Mouse (Mus musculus): ENCODE results near the gene Fut4.
"Not testable (repeated sequence)": the region's sequence is repeated elsewhere in the genome, so short reads cannot be mapped to it uniquely, and the experiment has no call there.

The Fut4 gene

DNA sequence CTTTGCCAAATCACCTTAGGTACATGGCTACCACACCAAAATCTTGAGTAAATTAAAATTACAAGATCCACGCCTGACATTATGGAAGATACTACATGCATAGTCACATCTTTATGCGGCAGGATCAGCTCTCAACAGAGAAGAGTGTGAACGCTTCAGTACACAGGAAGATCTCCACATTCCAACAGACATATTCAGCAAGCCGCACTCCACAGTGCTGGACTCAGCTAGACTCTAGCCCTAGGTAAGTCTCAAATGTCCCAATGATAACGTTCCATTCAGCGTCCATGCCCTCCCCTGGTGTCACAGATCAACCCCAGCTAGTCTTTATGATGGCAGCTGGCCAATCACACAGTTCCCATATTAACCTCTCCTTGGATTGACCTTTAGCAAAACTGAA lies 26.2 kb downstream of the Fut4 start:
- no peak for DNase-seq (ENCODE audit: low spot score in 2 of 2)

DNA sequence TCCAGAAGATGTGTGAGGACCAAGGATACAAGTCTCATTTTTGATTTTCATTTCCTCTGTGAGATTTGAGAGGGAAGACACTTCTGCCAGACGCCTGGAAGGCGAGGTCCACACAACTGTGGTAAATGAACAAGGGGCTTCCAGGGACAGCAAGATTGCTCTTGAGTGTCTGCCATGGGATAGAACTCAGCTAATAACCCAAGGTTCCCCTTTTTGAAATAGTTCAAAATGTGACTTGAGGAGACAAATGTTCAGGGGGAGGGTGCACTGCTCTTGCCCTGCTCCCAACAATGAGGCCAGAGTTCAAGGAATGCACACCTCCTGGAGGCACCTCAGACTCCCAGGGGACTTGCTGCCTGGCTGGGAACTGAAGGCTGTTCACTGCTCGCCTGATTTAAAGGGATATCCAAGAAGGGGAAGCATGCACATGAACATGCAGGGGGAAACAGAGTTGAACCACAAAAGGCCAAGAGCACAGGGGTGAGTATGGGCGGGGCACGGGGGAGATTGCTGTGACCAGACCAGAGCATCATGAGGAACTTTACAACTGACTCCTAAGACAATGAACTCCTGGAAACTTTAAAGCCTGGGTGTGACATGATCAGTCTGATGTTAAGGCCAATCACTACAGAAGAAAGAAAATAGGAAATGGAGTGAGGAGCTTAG lies 27.3 kb downstream of the Fut4 start:
- DNase-seq (ENCODE audit: low spot score in 2 of 2) = no peak

DNA sequence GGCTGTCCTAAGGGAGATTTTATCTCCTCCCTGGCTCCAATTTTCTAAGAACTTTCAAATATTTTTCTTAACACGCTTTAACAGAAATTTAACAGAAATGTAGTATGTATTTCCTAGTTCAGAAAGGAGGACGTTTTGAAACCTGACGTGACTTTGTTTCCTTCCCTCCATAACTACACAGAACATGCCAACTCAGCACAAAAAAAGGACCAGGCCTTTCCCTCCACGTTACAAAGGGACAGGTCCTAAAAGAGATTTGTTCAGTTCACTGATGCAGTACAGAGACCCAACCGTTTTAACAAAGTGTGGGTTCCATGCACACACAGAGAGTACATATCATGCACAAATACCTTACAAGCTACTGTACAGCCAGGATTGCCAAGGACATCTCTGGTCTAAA lies 30.6 kb downstream of the Fut4 start:
- no peak for DNase-seq (ENCODE audit: low spot score in 2 of 2)

DNA sequence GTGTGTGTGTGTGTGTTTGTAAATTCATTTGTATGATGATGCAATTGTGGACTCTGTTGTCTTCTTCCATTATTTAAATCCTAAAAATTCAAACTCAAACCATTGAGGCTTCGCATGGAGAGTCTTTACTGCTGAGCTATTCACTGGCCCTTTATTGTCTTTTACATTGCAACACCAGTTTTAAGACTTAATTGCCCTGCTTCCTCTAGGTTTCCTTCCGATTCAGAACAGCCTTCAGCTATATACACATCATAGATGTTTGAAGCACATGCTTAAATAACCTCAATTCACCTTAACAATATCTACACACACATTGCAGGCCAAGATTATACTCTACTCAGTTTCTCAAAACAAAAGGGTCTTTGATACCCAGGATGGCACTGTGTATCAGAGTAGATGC lies 31.8 kb downstream of the Fut4 start:
- no peak for DNase-seq (ENCODE audit: low spot score in 2 of 2)

DNA sequence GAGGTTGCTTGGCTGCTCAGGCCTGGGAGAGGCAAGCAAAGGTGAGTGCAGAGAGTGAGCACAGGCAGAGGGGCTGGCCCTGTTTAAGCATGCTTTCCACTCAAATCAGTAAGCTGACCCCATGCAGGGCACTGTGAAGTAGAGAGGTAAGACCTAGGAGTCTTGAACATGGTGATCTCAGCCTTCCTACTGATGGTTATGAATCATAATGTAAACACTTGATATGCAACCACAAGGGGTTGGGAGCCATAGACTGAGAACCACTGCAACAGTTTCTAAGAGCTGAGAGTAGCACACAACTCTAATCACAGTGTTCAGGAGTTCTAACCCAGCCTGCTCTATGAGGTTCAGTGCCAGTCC lies 33.9 kb downstream of the Fut4 start:
- no peak for DNase-seq (ENCODE audit: low spot score in 2 of 2)

DNA sequence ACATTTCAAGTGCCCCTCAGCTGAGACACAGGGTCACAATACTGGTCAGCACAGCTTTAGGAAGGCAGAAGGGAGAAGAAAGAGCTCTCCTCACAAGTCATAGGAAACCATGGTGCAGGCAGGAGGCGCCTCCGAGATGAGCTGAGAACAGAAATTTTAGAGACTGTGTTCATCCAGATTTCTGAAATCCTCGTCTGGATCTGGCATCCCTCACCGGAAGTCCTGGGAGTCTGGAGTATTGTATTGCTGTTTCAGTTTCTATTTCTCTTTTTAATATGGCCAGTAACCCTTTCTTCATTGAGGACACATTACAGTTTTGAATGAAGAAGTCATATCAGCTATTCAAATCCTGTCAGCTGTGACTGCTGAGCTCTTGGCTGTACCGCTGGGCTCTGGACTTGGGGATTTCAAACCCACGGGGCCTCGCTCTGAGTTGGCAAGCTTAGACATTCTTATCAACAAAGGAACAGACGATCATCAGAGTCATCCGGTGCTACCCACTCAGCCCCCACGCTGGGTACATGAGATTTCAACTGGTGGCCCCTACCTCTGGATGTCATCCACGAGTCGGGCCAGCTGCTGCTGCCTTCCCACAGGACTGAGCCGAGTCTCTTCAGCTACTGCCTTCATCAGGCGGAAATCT lies 34.4 kb downstream of the Fut4 start:
- DNase-seq (ENCODE audit: low spot score in 2 of 2) = no peak

DNA sequence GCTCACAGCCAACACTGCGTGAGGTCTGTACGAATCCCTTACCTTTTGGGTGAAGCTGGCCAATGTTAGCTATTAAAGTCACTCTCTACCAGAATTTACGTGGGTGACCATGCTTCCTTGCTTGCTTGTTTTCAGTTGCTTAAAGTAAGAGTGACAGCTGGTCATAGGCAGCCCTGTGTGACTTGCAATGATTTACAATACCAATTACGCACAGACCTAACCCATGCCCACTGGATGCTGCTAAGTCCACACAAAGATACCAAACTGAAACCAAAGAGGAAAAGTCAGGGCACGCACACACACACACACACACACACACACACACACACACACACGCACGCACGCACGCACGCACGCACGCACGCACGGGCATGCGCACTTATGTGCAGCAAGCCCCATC lies 36.9 kb downstream of the Fut4 start:
- DNase-seq (ENCODE audit: low spot score in 2 of 2) = no peak

DNA sequence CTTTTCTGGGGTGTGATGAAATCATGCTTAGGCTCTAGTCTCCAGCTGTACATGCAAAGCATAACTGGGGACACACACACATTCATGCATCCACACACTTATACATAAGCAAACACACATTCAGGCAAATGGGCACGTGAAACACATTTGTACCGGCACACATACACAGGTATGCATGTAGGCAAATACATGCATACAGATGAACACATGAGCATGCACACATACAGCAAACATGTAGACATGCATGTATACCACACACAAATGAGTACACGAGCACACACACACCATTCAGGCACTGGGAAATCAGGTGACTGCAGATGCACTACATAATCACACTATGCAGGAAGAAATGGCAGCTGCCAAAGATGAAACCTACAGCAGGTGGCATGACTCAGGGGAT lies 41.3 kb downstream of the Fut4 start:
- DNase-seq (ENCODE audit: low spot score in 2 of 2) = no peak

DNA sequence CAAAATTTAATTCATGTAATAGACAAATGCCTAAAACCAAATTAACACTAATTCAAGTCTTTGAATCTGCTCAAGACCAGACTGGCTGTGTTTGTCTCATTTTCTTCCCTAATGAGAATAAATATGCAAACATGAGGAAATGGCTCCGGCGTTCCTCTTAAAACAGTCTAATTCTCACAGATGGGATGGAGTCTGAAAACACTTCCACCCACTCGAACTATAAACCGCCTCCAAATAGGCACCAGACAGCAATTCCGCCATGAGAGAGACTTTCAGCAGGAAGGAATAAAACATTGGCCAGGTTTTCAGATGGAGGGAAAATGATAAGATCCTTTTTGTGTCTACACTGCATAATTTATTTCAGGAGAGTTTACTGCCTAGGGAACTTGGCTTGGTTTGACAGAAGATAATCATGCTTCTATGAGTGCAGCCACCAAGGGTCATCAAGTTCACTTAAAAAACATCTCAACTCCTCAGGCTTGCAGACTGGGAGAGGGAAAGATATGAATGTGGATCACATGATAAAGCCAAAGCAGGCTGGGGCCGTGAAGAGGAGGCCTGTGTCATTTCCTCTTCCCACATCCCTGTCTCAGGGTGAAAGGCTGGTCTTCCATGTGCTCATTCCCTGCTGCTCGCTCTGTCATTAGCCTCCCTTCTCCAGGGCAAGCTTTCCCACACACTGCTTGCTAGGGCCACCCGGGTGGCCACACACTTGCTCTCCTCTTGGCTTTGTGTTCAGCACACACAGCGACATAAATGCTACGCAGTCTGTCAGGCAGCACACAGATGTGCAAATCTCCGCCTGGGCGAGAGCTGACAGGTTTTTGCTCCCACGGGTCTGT lies 46.7 kb downstream of the Fut4 start:
- no peak for DNase-seq (ENCODE audit: low spot score in 2 of 2)

DNA sequence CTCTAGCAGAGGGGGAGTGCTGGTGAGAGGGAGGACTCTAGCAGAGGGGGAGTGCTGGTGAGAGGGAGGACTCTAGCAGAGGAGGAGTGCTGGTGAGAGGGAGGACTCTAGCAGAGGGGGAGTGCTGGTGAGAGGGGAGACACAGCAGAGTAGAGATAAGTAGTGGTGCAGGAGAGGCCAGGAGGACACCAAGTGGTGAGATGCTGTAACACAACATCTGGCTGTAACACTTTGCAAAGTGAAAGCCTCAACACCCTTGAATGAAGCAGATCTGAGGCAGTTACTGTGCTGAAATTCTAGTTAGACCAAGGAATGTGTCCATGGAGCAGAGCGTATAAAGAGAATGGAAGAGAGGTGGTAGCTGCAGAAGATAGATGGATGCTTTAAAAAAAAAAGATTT lies 51.4 kb downstream of the Fut4 start:
- not testable (repeated sequence) for DNase-seq (ENCODE audit: low spot score in 2 of 2)

DNA sequence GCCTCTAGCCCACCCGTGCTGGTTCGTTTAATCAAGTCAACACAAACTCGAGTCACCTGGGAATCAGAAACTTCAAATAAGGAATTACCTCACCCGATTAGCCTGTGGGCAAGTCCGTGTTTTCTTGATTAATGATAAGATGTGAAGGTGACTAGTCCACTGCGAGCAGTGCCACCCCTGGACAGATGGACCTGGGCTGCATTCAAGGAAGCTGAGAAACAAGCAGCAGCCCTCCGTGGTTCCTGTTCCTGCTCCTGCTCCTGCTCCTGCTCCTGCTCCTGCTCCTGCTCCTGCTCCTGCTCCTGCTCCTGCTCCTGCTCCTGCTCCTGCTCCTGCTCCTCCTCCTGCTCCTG lies 52.9 kb downstream of the Fut4 start:
- no peak for DNase-seq (ENCODE audit: low spot score in 2 of 2)

DNA sequence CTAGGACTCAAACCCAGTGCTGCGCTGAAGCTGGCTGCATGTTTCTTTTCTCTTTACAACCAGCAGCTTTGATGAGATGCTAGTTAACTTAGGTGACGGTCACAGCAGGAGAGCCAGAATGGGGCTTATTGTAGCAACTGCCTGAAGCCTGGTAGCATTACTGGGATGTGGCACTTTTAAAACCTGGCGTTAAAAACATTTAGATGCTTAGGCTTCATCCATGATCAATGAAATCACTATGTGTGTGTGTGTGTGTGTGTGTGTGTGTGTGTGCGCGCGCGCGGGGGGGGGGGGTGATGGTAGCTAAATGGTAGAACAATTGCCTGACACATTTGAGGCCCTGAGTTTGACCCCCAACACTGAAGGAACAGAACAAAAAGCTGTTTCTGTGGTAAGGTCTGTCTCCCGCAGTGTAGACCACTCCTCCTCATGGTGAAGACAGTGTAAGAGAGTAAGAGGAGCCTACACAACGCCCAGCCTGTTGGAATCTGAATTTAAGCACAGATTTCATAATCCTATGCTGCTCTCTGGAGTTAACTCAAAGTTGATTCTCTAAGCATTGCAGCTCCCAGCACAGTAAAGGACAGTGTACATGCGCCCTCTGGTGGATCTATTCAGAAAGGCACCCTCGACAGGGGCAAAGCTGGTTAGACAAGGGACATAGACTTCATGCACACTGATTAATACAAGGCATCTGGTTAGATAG lies 53.5 kb downstream of the Fut4 start:
- peak; percentile 85 to 89 for DNase-seq (ENCODE audit: low spot score in 2 of 2)

Data from urinary bladder, adult 18-20 months (tissue).